Mouse (Mus musculus) midbrain, embryonic 12.5 days (tissue): ENCODE measurements around the gene Madcam1. TPM values are rescaled to one million over a fixed set of nuclear protein-coding genes. Genes with fewer than 3 reads are reported as not detected.

Experiments
- ATAC-seq: fragments of 200-750 bp; cut with Nextera tagmentation; 2 replicates; pipeline ENCODE4 v1.8.0; 2017; ENCODE audit warnings: low read depth, moderate TSS enrichment, moderate library complexity; ENCODE audit not compliant: low FRiP score
- H3K27ac ChIP-seq: fragments of 300-500 bp; sonication (generic); replicated peaks from 2 replicates; pipeline ENCODE4 v1.5.1; 2016; ENCODE audit warnings: mild to moderate bottlenecking
- H3K27me3 ChIP-seq: fragments of 300-500 bp; sonication (generic); 2 replicates; pipeline ENCODE4 v1.6.1; 2016; ENCODE audit warnings: mild to moderate bottlenecking
- H3K36me3 ChIP-seq: fragments of 300-500 bp; sonication (generic); 2 replicates; pipeline ENCODE4 v1.6.1; 2016
- H3K4me1 ChIP-seq: fragments of 300-500 bp; sonication (generic); 2 replicates; pipeline ENCODE4 v1.6.1; 2016
- H3K4me2 ChIP-seq: fragments of 300-500 bp; sonication (generic); replicated peaks from 2 replicates; pipeline ENCODE4 v1.6.1; 2016; ENCODE audit warnings: mild to moderate bottlenecking, moderate library complexity
- H3K4me3 ChIP-seq: fragments of 300-500 bp; sonication (generic); 2 replicates; pipeline ENCODE4 v1.5.1; 2016; ENCODE audit warnings: mild to moderate bottlenecking
- H3K9ac ChIP-seq: fragments of 300-500 bp; sonication (generic); replicated peaks from 2 replicates; pipeline ENCODE4 v1.6.1; 2016; ENCODE audit warnings: mild to moderate bottlenecking, moderate library complexity
- H3K9me3 ChIP-seq: fragments of 300-500 bp; sonication (generic); 2 replicates; pipeline ENCODE4 v1.6.1; 2016; ENCODE audit warnings: mild to moderate bottlenecking
- WGBS: fragments of 180-500 bp; shearing (Covaris S2); methylation state at CpG from one replicate; pipeline ENCODE4 v1.1.7; 2016; 5-methylcytosine and 5-hydroxymethylcytosine counted together
- polyA plus RNA-seq: library from polyadenylated mRNA; unstranded; fragments of >200 nt; fragmentation: Nextera tagmentation; extraction: Ambion mirVana; gene quantifications from 2 replicates; pipeline ENCODE4 v1.2.1, GENCODE M21; 2016

Gene Madcam1
- polyA plus RNA-seq, 1 experiment from 2014 or later, result 1.7 TPM

GRCm38 (mm10) chr10:79638486-79639204, 25.7 kb upstream of the Madcam1 start:
- Histone ChIP-seq H3K27ac (peak overlapping the region; percentile 88), H3K36me3 (no peaks in the 10 kb centered on the region), H3K4me2 (peak overlapping the region; percentile 81), H3K9me3 (no peaks in the 10 kb centered on the region), H3K4me3 (peak overlapping the region; percentile 65; the same call in 1 of the 2 replicates), H3K9ac (no peak overlapping the region), H3K4me1 (peaks cover 21% of the 10 kb centered on the region; the same call in 1 of the 2 replicates), H3K27me3 (peaks cover 46% of the 10 kb centered on the region)
- 6% methylated on average over 23 of the region's 23 CpGs for WGBS
- peak; percentile 7; the same call in 1 of the 2 replicates for ATAC-seq

DNA sequence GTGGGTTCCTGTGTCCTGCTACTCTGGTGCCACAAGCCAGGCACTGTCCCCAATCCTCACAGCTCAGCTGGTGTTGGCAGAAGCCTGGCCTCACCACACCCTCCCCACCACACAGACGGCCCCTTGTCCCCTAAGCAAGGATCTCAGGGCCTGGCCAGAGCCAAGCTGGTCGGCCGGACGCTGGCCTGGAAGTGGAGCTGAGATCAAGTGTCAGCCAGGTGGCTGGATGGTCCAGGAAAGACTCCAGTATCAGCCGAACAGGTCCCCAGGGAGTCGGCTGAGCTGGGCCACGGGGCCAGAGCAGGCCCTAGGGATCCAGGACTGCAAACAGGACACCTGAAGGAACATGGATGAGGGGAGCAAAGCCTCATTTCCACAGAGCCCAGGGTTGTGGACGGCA, 18.6 kb upstream of the Madcam1 start, which contains the start of gene Odf3l2:
Odf3l2 (minus strand) TSS at position 28 of the 400 bp plus-strand sequence.
- Histone ChIP-seq H3K27ac (no peak within 1 kb of the TSS), H3K9me3 (no peaks in the 10 kb centered on the region), H3K4me1 (no peaks in the 10 kb centered on the region), H3K36me3 (no peaks in the 10 kb centered on the region), H3K9ac (no peak within 1 kb of the TSS), H3K4me2 (no peak within 1 kb of the TSS), H3K4me3 (no peak within 1 kb of the TSS), H3K27me3 (no peaks in the 10 kb centered on the region)
- 76% methylated on average over 8 of the region's 8 CpGs for WGBS
- ATAC-seq, result no peak

GRCm38 (mm10) chr10:79649070-79649751, 15.1 kb upstream of the Madcam1 start:
- 28% methylated on average over 7 of the region's 7 CpGs for WGBS
- Histone ChIP-seq H3K36me3 (no peaks in the 10 kb centered on the region), H3K4me3 (no peak overlapping the region), H3K4me1 (peaks cover 2% of the 10 kb centered on the region; the same call in 1 of the 2 replicates), H3K9ac (no peak overlapping the region), H3K4me2 (no peak overlapping the region), H3K27ac (no peak overlapping the region), H3K27me3 (0 out of 2 replicates have a peak, but pooled peaks cover 4% of the 10 kb centered on the region), H3K9me3 (no peaks in the 10 kb centered on the region)
- ATAC-seq, result no peak

GRCm38 (mm10) chr10:79652789-79653188, 11.6 kb upstream of the Madcam1 start:
- H3K27me3 ChIP-seq, result 0 out of 2 replicates have a peak, but pooled peaks cover 4% of the 10 kb centered on the region
- WGBS, result 83% methylated on average over 7 of the region's 7 CpGs
- ATAC-seq, result no peak

GRCm38 (mm10) chr10:79654946-79655395, 9.4 kb upstream of the Madcam1 start:
- Histone ChIP-seq H3K9me3 (no peaks in the 10 kb centered on the region), H3K4me3 (no peak overlapping the region), H3K4me2 (no peak overlapping the region), H3K4me1 (peaks cover 11% of the 10 kb centered on the region), H3K27me3 (0 out of 2 replicates have a peak, but pooled peaks cover 4% of the 10 kb centered on the region), H3K9ac (no peak overlapping the region), H3K36me3 (no peaks in the 10 kb centered on the region), H3K27ac (peak overlapping the region; percentile 39; the same call in 1 of the 2 replicates)
- peak; percentile 85 for ATAC-seq
- WGBS, result 13% methylated on average over 1 of the region's 1 CpGs

More at GRCm38 (mm10) chr10:79652789-79653188, 11.6 kb upstream of the Madcam1 start:
- H3K4me1 ChIP-seq, result peaks cover 11% of the 10 kb centered on the region
- no peak overlapping the region for H3K4me3 ChIP-seq
- no peak overlapping the region for H3K4me2 ChIP-seq
- H3K27ac ChIP-seq, result no peak overlapping the region
- H3K9me3 ChIP-seq, result no peaks in the 10 kb centered on the region
- no peak overlapping the region for H3K9ac ChIP-seq
- H3K36me3 ChIP-seq, result no peaks in the 10 kb centered on the region

DNA sequence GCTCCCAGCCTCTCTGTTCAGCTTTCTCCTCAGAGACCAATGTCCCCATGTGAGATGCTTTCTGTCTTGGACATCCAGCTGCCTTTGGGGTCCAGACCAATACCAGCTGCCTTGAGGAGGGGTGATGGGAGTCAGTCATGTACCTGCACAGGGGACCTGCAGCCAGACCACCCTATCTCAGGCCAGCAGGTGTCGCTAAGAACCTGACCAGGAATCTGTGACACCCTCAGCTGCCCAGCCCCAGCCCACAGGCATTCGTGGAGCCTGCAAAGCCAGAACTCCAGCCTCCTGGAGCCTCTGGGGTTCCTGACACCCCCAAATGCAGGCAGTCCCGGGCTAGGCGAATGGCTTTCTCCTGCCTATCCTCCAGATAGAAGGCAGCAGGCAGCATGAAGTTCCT, 5.5 kb upstream of the Madcam1 start:
- Histone ChIP-seq H3K27me3 (0 out of 2 replicates have a peak, but pooled peaks cover 7% of the 10 kb centered on the region), H3K27ac (no peak overlapping the region), H3K9ac (no peak overlapping the region), H3K9me3 (no peaks in the 10 kb centered on the region), H3K4me2 (no peak overlapping the region), H3K36me3 (no peaks in the 10 kb centered on the region), H3K4me1 (peaks cover 11% of the 10 kb centered on the region), H3K4me3 (no peak overlapping the region)
- whole genome bisulfite sequencing, result 17% methylated on average over 4 of the region's 4 CpGs
- ATAC-seq, result no peak

DNA sequence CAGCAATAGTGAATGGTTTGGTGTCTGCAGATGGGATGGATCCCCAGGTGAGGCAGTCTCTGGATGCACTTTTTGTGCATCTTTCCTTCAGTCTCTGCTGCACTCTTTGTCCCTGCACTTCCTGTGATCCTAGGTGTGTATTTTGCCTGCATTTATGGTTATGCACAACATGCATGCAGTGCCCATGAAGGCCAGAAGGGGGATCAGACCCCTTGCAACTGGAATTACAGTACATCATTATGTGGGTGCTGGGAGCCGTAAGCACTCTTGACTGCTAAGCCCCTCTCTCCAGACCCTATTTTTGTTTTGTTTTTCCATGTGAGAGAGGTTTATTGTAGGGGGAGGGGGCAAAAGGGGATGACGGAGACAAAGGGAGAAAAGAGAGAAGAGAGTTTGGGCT, 4.1 kb upstream of the Madcam1 start:
- ATAC-seq, result no peak
- no peaks in the 10 kb centered on the region for H3K36me3 ChIP-seq
- no peak overlapping the region for H3K9ac ChIP-seq
- H3K27ac ChIP-seq, result no peak overlapping the region
- H3K4me1 ChIP-seq, result peaks cover 6% of the 10 kb centered on the region
- 81% methylated on average over 2 of the region's 2 CpGs for WGBS
- H3K9me3 ChIP-seq, result no peaks in the 10 kb centered on the region
- no peak overlapping the region for H3K4me2 ChIP-seq
- H3K27me3 ChIP-seq, result 0 out of 2 replicates have a peak, but pooled peaks cover 7% of the 10 kb centered on the region
- H3K4me3 ChIP-seq, result no peak overlapping the region

GRCm38 (mm10) chr10:79661861-79662260, 2.5 kb upstream of the Madcam1 start:
- Histone ChIP-seq H3K4me2 (no peak overlapping the region), H3K4me1 (peaks cover 6% of the 10 kb centered on the region), H3K27ac (0 out of 2 replicates have a peak overlapping the region, but pooled peaks have one; percentile 1), H3K36me3 (no peaks in the 10 kb centered on the region), H3K9ac (no peak overlapping the region), H3K9me3 (no peaks in the 10 kb centered on the region), H3K4me3 (no peak overlapping the region), H3K27me3 (0 out of 2 replicates have a peak, but pooled peaks cover 7% of the 10 kb centered on the region)
- WGBS, result 48% methylated on average over 3 of the region's 3 CpGs
- ATAC-seq, result no peak

- peaks cover 14% of the 10 kb centered on the region for H3K4me1 ChIP-seq
- no peaks in the 10 kb centered on the region for H3K36me3 ChIP-seq
- H3K4me2 ChIP-seq, result no peak overlapping the region
- no peak overlapping the region for H3K9ac ChIP-seq
- no peak for ATAC-seq
- no peak overlapping the region for H3K27ac ChIP-seq
- no peak overlapping the region for H3K4me3 ChIP-seq
- 0 out of 2 replicates have a peak, but pooled peaks cover 7% of the 10 kb centered on the region for H3K27me3 ChIP-seq
- 84% methylated on average over 8 of the region's 8 CpGs for WGBS
- H3K9me3 ChIP-seq, result no peaks in the 10 kb centered on the region
Observed at GRCm38 (mm10) chr10:79665051-79665450, 692 bp downstream of the Madcam1 start.

DNA sequence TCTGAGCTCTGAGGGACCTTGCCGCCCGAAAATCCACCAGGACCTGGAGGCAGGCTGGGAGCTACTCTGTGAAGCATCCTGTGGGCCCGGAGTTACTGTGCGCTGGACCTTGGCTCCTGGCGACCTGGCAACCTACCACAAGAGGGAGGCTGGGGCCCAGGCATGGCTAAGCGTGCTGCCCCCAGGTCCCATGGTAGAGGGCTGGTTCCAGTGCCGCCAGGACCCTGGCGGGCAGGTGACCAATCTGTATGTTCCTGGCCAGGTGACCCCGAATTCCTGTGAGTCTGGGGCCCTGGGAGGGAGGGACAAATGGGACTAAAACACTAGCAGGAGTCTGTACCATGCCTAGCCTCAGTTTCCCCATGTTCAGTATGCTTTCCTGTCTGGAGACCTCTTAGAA, 2.1 kb downstream of the Madcam1 start:
- 71% methylated on average over 9 of the region's 9 CpGs for WGBS
- no peak overlapping the region for H3K4me2 ChIP-seq
- no peak overlapping the region for H3K9ac ChIP-seq
- H3K4me1 ChIP-seq, result peaks cover 28% of the 10 kb centered on the region
- H3K9me3 ChIP-seq, result no peaks in the 10 kb centered on the region
- H3K27ac ChIP-seq, result no peak overlapping the region
- 0 out of 2 replicates have a peak, but pooled peaks cover 7% of the 10 kb centered on the region for H3K27me3 ChIP-seq
- no peak for ATAC-seq
- H3K4me3 ChIP-seq, result no peak overlapping the region
- H3K36me3 ChIP-seq, result no peaks in the 10 kb centered on the region

DNA sequence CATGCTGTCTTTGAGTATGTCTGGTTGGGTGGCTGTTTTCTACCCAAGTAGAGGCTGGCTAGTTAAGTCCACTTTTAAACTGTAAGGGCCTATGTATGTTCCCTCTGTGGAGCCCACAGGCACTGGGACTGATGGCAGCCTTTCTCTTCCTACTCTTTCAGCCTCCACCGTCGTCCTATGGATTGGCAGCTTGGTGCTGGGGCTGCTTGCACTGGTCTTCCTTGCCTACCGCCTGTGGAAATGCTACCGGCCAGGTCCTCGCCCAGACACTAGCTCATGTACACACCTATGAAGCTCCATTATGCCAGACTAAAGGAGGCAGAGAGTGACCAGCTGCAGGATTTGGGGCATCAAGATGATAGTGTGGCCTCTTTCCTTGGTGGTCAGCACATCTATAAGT, 3.7 kb downstream of the Madcam1 start:
- H3K27ac ChIP-seq, result peak overlapping the region; percentile 97
- H3K9ac ChIP-seq, result no peak overlapping the region

More for the DNA sequence above, 3.7 kb downstream of the Madcam1 start:
- H3K4me3 ChIP-seq, result no peak overlapping the region
- H3K9me3 ChIP-seq, result no peaks in the 10 kb centered on the region
- H3K27me3 ChIP-seq, result 0 out of 2 replicates have a peak, but pooled peaks cover 3% of the 10 kb centered on the region
- WGBS, result 81% methylated on average over 5 of the region's 5 CpGs
- H3K4me2 ChIP-seq, result peak overlapping the region; percentile 89; the same call in 1 of the 2 replicates
- H3K4me1 ChIP-seq, result peaks cover 28% of the 10 kb centered on the region
- peaks cover 2% of the 10 kb centered on the region; the same call in 1 of the 2 replicates for H3K36me3 ChIP-seq
- no peak for ATAC-seq
